In genomic region chr8:126903224-126903895, GRCm38 (mm10) we compare ENCODE assay signal across 22 mouse cellular contexts. TPM values are rescaled to one million over a fixed set of nuclear protein-coding genes. Genes with fewer than 3 reads are reported as not detected.
DNase-seq lines count a peak whose midpoint lies in the region; ATAC-seq and TF ChIP-seq lines count a peak whose summit lies in the region.
"Had no signal": no experiment of that assay in that cellular context is flagged by ENCODE, and none has a peak within 500 bp of the region (broad histone marks: within the 10 kb centered on the region; RNA-seq: fewer than 3 reads in every experiment).

No protein-coding gene starts in this region.

- in situ Hi-C loops in ES-E14 (cut with MboI; ENCODE audit: low sequenced_read_pairs in 2 of 2, unreplicated experiment in 2 of 2) (no loop called here), Patski (cut with MboI; ENCODE audit: low pct_unique_long_range_greater_than_20kb) (no loop called here)

- POLR2A ChIA-PET in Patski (lab: Charles Lee): interaction anchor here (1.2 kb wide), 1 partner anchor 10 kb away, joined by 5 read pairs; no protein-coding TSS in a partner anchor

- H3K27me3 ChIP-seq in Patski: no peaks in the 10 kb centered on the region
- H3K27me3 ChIP-seq in kidney, postnatal 0 days (ENCODE audit: insufficient read depth, low read length): no peaks in the 10 kb centered on the region
- no peaks in the 10 kb centered on the region for H3K27me3 ChIP-seq in small intestine, adult 2 months (ENCODE audit: control insufficient read depth, insufficient read depth, low read length)
- H3K27me3 ChIP-seq in midbrain, embryonic 16.5 days (ENCODE audit: control insufficient read depth, insufficient read depth, low read depth, low read length): no peaks in the 10 kb centered on the region
- H3K27me3 ChIP-seq: forebrain, embryonic 13.5 days; hindbrain, embryonic 13.5 days; neural tube, embryonic 15.5 days had no signal

- H3K36me3 ChIP-seq in ES-E14 (ENCODE audit: control insufficient read depth, insufficient read depth, low read length, poor library complexity, severe bottlenecking): no peaks in the 10 kb centered on the region
- H3K36me3 ChIP-seq in kidney, postnatal 0 days (ENCODE audit: insufficient read depth, low read length): no peaks in the 10 kb centered on the region
- no peaks in the 10 kb centered on the region for H3K36me3 ChIP-seq in small intestine, adult 2 months (ENCODE audit: control insufficient read depth, insufficient read depth, low read length)
- H3K36me3 ChIP-seq in midbrain, embryonic 16.5 days (ENCODE audit: control insufficient read depth, insufficient read depth, low read length): no peaks in the 10 kb centered on the region
- H3K36me3 ChIP-seq: heart, embryonic 10.5 days; hindbrain, embryonic 13.5 days; limb, embryonic 12.5 days; midbrain, embryonic 10.5 days; neural tube, embryonic 15.5 days had no signal

- no peak overlapping the region for H3K4me2 ChIP-seq in kidney, postnatal 0 days (ENCODE audit: low read length)
- H3K4me2 ChIP-seq in midbrain, embryonic 16.5 days (ENCODE audit: low read length): no peak overlapping the region
- H3K4me2 ChIP-seq: forebrain, embryonic 13.5 days; hindbrain, embryonic 13.5 days; limb, embryonic 12.5 days; lung, embryonic 14.5 days; neural tube, embryonic 15.5 days had no signal

- CTCF ChIA-PET in Patski (lab: Charles Lee): interaction anchor here (1.3 to 2.5 kb wide), 2 partner anchors 17 kb away, joined by 5 to 8 read pairs; no protein-coding TSS in a partner anchor

- DNase-seq in ES-E14 (ENCODE audit: low read depth, low spot score) (no peak), Patski (ENCODE audit: low read depth, low spot score) (peak; percentile 81)
- peak; percentile 30 for DNase-seq in kidney, postnatal 0 days (ENCODE audit: low spot score)
- no peak for DNase-seq in left cerebral cortex, postnatal 14 days (ENCODE audit: low spot score in 2 of 2)
- DNase-seq in urinary bladder, postnatal 25 days (ENCODE audit: low spot score): no peak
- DNase-seq: adrenal gland, adult 8-10 months; cerebellum, adult 11-12 months; cerebellum, postnatal 25 days; gastrocnemius, postnatal 36 days; heart, postnatal 10 days; lung, embryonic 14.5 days; lung, postnatal 4 days; right cerebral cortex, postnatal 25 days had no signal

- peaks cover 0 to 3% of the 10 kb centered on the region in 2 experiments; a peak in 1 of 4 replicates for H3K4me1 ChIP-seq in ES-E14 (ENCODE audit: control insufficient read depth in 2 of 2, insufficient read depth in 2 of 2, low read length in 2 of 2, poor library complexity in 1 of 2)
- no peaks in the 10 kb centered on the region for H3K4me1 ChIP-seq in kidney, postnatal 0 days (replicated peaks; ENCODE audit: insufficient read depth, low read length)
- peaks cover 37% of the 10 kb centered on the region for H3K4me1 ChIP-seq in small intestine, adult 2 months (ENCODE audit: control insufficient read depth, insufficient read depth, insufficient read length, low read length)
- H3K4me1 ChIP-seq in midbrain, embryonic 16.5 days (ENCODE audit: control insufficient read depth, insufficient read depth, low read length): no peaks in the 10 kb centered on the region
- H3K4me1 ChIP-seq: forebrain, embryonic 13.5 days; neural tube, embryonic 15.5 days had no signal

- ATAC-seq in Patski: peak; percentile 46
- peak; percentile 81 for ATAC-seq in kidney, postnatal 0 days (replicated peaks; ENCODE audit: low FRiP score, low read depth)
- ATAC-seq in midbrain, embryonic 16.5 days: no peak
- ATAC-seq: CD4-positive, CD25-positive, alpha-beta regulatory T cell, adult 4 months; forebrain, embryonic 13.5 days had no signal

- H3K4me3 ChIP-seq in ES-E14 (ENCODE audit: insufficient read depth in 1 of 2, low read depth in 1 of 2, low read length in 2 of 2, poor library complexity in 1 of 2, severe bottlenecking in 1 of 2): no peak overlapping the region
- no peak overlapping the region for H3K4me3 ChIP-seq in kidney, postnatal 0 days (replicated peaks; ENCODE audit: low read depth, low read length)
- H3K4me3 ChIP-seq in small intestine, adult 2 months (ENCODE audit: low read depth, low read length): no peak overlapping the region
- H3K4me3 ChIP-seq in midbrain, embryonic 16.5 days (ENCODE audit: low read depth, low read length): no peak overlapping the region
- H3K4me3 ChIP-seq: forebrain, embryonic 13.5 days; heart, embryonic 10.5 days; hindbrain, embryonic 13.5 days; limb, embryonic 12.5 days; midbrain, embryonic 10.5 days; neural tube, embryonic 15.5 days had no signal

- H3K9me3 ChIP-seq in ES-E14 (ENCODE audit: control insufficient read depth, insufficient read depth, low read depth, low read length): no peaks in the 10 kb centered on the region
- H3K9me3 ChIP-seq in kidney, postnatal 0 days (replicated peaks; ENCODE audit: low read length): no peaks in the 10 kb centered on the region
- H3K9me3 ChIP-seq in midbrain, embryonic 16.5 days (replicated peaks; ENCODE audit: control insufficient read depth, low read length, poor library complexity, severe bottlenecking): no peaks in the 10 kb centered on the region
- H3K9me3 ChIP-seq: heart, embryonic 10.5 days; hindbrain, embryonic 13.5 days; limb, embryonic 12.5 days; midbrain, embryonic 10.5 days; neural tube, embryonic 15.5 days had no signal

- no peak for TF ChIP-seq CTCF in Patski (IDR thresholded peaks at IDR 0.05)
- no peak for TF ChIP-seq CTCF in kidney, postnatal 0 days (IDR thresholded peaks at IDR 0.05; ENCODE audit: low read depth)
- TF ChIP-seq CTCF in small intestine, adult 2 months (IDR thresholded peaks at IDR 0.05; ENCODE audit: extremely low read depth, insufficient read length, insufficient replicate concordance, low read depth, low read length): no peak

- WGBS in kidney, postnatal 0 days: 54% methylated on average over 9 of the region's 9 CpGs
- 23% methylated on average over 9 of the region's 9 CpGs for WGBS in small intestine, adult 2 months
- 78% methylated on average over 9 of the region's 9 CpGs for WGBS in midbrain, embryonic 16.5 days

- H3K27ac ChIP-seq in ES-E14 (ENCODE audit: insufficient read depth, low read depth, low read length, poor library complexity, severe bottlenecking): no peak overlapping the region
- peak overlapping the region; percentile 65 for H3K27ac ChIP-seq in kidney, postnatal 0 days
- peak overlapping the region; percentile 91 for H3K27ac ChIP-seq in small intestine, adult 2 months (ENCODE audit: insufficient read depth, low read depth, low read length)
- H3K27ac ChIP-seq in midbrain, embryonic 16.5 days (ENCODE audit: low read length): no peak overlapping the region
- H3K27ac ChIP-seq: forebrain, embryonic 13.5 days; heart, embryonic 10.5 days; hindbrain, embryonic 13.5 days; limb, embryonic 12.5 days; midbrain, embryonic 10.5 days; neural tube, embryonic 15.5 days had no signal

- no peak overlapping the region for H3K9ac ChIP-seq in ES-E14 (ENCODE audit: insufficient read depth, low read depth, low read length, poor library complexity, severe bottlenecking)
- no peak overlapping the region for H3K9ac ChIP-seq in kidney, postnatal 0 days (ENCODE audit: low read depth, low read length)
- no peak overlapping the region for H3K9ac ChIP-seq in midbrain, embryonic 16.5 days (ENCODE audit: low read depth, low read length)
- H3K9ac ChIP-seq: forebrain, embryonic 13.5 days; hindbrain, embryonic 13.5 days; limb, embryonic 12.5 days; lung, embryonic 14.5 days; neural tube, embryonic 15.5 days had no signal

- no peak for TF ChIP-seq POLR2A in small intestine, adult 2 months (IDR thresholded peaks at IDR 0.05; ENCODE audit: low read depth, low read length)

- intact Hi-C loops in left cerebral cortex, postnatal 14 days (cut with DNase I): no loop called here

TF ChIP-seq in ES-E14, 5 proteins besides CTCF, POLR2A, EP300 and RAD21:
- TF ChIP-seq MAFK (IDR thresholded peaks at IDR 0.05; ENCODE audit: insufficient read depth, low read depth, low read length) (no peak), ZNF384 (IDR thresholded peaks at IDR 0.05; ENCODE audit: low read depth, low read length) (0 out of 2 replicates have a peak, but pooled peaks have one; percentile 13), ZC3H11A (IDR thresholded peaks at IDR 0.05; ENCODE audit: borderline replicate concordance, low read depth, low read length) (no peak)

RNA-seq across cellular contexts. Expression of gene Tomm20, which starts 42.3 kb away (rescaled TPM):
- 815 and 854 TPM in 2 replicates for total RNA-seq in ES-E14 (2012; rRNA removed)
- 316 TPM for polyA plus RNA-seq in Patski (2021)
- polyA plus RNA-seq in kidney, postnatal 0 days (2015; fragmentation: Nextera tagmentation; extraction: Ambion mirVana): 309 and 315 TPM in 2 replicates
- 117 and 450 TPM in 2 replicates for polyA plus RNA-seq in small intestine, adult 2 months (2012; rRNA removed)
- 100 to 1,000 TPM; 162 to 168 TPM for total RNA-seq in left cerebral cortex, postnatal 14 days (2021)
- polyA plus RNA-seq in midbrain, embryonic 16.5 days (2015; fragmentation: Nextera tagmentation; extraction: Ambion mirVana): 208 and 220 TPM in 2 replicates

Comparison
In these comparisons a context has a peak if more than half of its experiments do, and no peak if none do; other contexts are left out.
1. DNase-seq: peak in Patski (single experiment) and kidney, postnatal 0 days (single experiment); none in ES-E14 (single experiment), left cerebral cortex, postnatal 14 days (0 of 2) and urinary bladder, postnatal 25 days (single experiment).
2. H3K27ac ChIP-seq: peak in kidney, postnatal 0 days (single experiment) and small intestine, adult 2 months (single experiment); none in ES-E14 (single experiment) and midbrain, embryonic 16.5 days (single experiment).